Mouse (Mus musculus): ENCODE data around the gene B4galnt1. TPM values are rescaled to one million over a fixed set of nuclear protein-coding genes. Genes with fewer than 3 reads are reported as not detected.
A peak's percentile ranks its signal among the peaks of the same experiment; 100 is the strongest.
"Not testable (repeated sequence)": the region's sequence is repeated elsewhere in the genome, so short reads cannot be mapped to it uniquely, and the experiment has no call there.

The B4galnt1 gene
- total RNA-seq, 2 experiments from 2014 or later = 111 to 116 TPM

- DNase-seq (ENCODE audit: low spot score in 2 of 2) = no peak
- intact Hi-C loops (cut with DNase I) = no loop called here
Measured at GRCm38 (mm10) chr10:127138328-127139141, 26.5 kb upstream of the B4galnt1 start.

- intact Hi-C loops (cut with DNase I) = no loop called here
- DNase-seq (ENCODE audit: low spot score in 2 of 2) = no peak
Measured at GRCm38 (mm10) chr10:127140971-127141370, 24.1 kb upstream of the B4galnt1 start.

GRCm38 (mm10) chr10:127141500-127141899, 23.5 kb upstream of the B4galnt1 start:
- intact Hi-C loops (cut with DNase I) = no loop called here
- no peak for DNase-seq (ENCODE audit: low spot score in 2 of 2)

GRCm38 (mm10) chr10:127143228-127143627, 21.8 kb upstream of the B4galnt1 start:
- intact Hi-C loops (cut with DNase I) = no loop called here
- DNase-seq (ENCODE audit: low spot score in 2 of 2) = no peak

- DNase-seq (ENCODE audit: low spot score in 2 of 2) = no peak
- intact Hi-C loops (cut with DNase I) = no loop called here
Measured at GRCm38 (mm10) chr10:127144536-127144935, 20.5 kb upstream of the B4galnt1 start.

GRCm38 (mm10) chr10:127145303-127145702, 19.7 kb upstream of the B4galnt1 start:
- DNase-seq (ENCODE audit: low spot score in 2 of 2) = no peak
- intact Hi-C loops (cut with DNase I) = no loop called here

GRCm38 (mm10) chr10:127147135-127147534, 17.9 kb upstream of the B4galnt1 start:
- no peak for DNase-seq (ENCODE audit: low spot score in 2 of 2)
- intact Hi-C loops (cut with DNase I) = no loop called here

- no peak for DNase-seq (ENCODE audit: low spot score in 2 of 2)
- intact Hi-C loops (cut with DNase I) = no loop called here
Measured at GRCm38 (mm10) chr10:127150471-127150872, 14.6 kb upstream of the B4galnt1 start.

GRCm38 (mm10) chr10:127151233-127151632, 13.8 kb upstream of the B4galnt1 start:
- intact Hi-C loops (cut with DNase I); DNase-seq (ENCODE audit: low spot score in 2 of 2): not testable (repeated sequence)

- not testable (repeated sequence) for DNase-seq (ENCODE audit: low spot score in 2 of 2)
Measured at GRCm38 (mm10) chr10:127152556-127152955, 12.5 kb upstream of the B4galnt1 start.

GRCm38 (mm10) chr10:127153323-127153722, 11.7 kb upstream of the B4galnt1 start:
- DNase-seq (ENCODE audit: low spot score in 2 of 2) = no peak
- intact Hi-C loops (cut with DNase I) = no loop called here

More at GRCm38 (mm10) chr10:127152556-127152955, 12.5 kb upstream of the B4galnt1 start:
- intact Hi-C loops (cut with DNase I) = not testable (repeated sequence)

- no peak for DNase-seq (ENCODE audit: low spot score in 2 of 2)
- intact Hi-C loops (cut with DNase I) = no loop called here
Measured at GRCm38 (mm10) chr10:127154241-127154640, 10.8 kb upstream of the B4galnt1 start.

- no peak for DNase-seq (ENCODE audit: low spot score in 2 of 2)
- intact Hi-C loops (cut with DNase I) = no loop called here
Measured at GRCm38 (mm10) chr10:127154652-127155051, 10.4 kb upstream of the B4galnt1 start.

- intact Hi-C loops (cut with DNase I) = no loop called here
- DNase-seq (ENCODE audit: low spot score in 2 of 2) = no peak
Measured at GRCm38 (mm10) chr10:127156089-127156488, 8.9 kb upstream of the B4galnt1 start.

GRCm38 (mm10) chr10:127156511-127156910, 8.5 kb upstream of the B4galnt1 start:
- intact Hi-C loops (cut with DNase I) = no loop called here
- no peak for DNase-seq (ENCODE audit: low spot score in 2 of 2)

- no peak for DNase-seq (ENCODE audit: low spot score in 2 of 2)
- intact Hi-C loops (cut with DNase I) = no loop called here
Measured at GRCm38 (mm10) chr10:127158471-127158870, 6.6 kb upstream of the B4galnt1 start.

- peak; percentile 42 to 80 for DNase-seq (ENCODE audit: low spot score in 2 of 2)
- intact Hi-C loops (cut with DNase I) = no loop called here
Measured at GRCm38 (mm10) chr10:127160081-127160480, 4.9 kb upstream of the B4galnt1 start.

GRCm38 (mm10) chr10:127160728-127161127, 4.3 kb upstream of the B4galnt1 start:
- intact Hi-C loops (cut with DNase I) = no loop called here
- DNase-seq (ENCODE audit: low spot score in 2 of 2) = no peak

GRCm38 (mm10) chr10:127162771-127163261, 2.2 kb upstream of the B4galnt1 start:
- DNase-seq (ENCODE audit: low spot score in 2 of 2) = peak in 1 of 2 experiments; percentile 77
- intact Hi-C loops (cut with DNase I) = not testable (repeated sequence)

GRCm38 (mm10) chr10:127164190-127164589, 835 bp upstream of the B4galnt1 start:
- no peak for DNase-seq (ENCODE audit: low spot score in 2 of 2)
- intact Hi-C loops (cut with DNase I) = no loop called here

GRCm38 (mm10) chr10:127165354-127165653, 279 bp downstream of the B4galnt1 start:
- intact Hi-C loops (cut with DNase I) = loop anchor here (1.0 to 5.0 kb wide), 2 partner anchors 42 to 88 kb away; partner anchors contain the start of gene Agap2
- no peak for DNase-seq (ENCODE audit: low spot score in 2 of 2)
